Mouse (Mus musculus): ENCODE data around the gene Pnpla2. TPM values are rescaled to one million over a fixed set of nuclear protein-coding genes. Genes with fewer than 3 reads are reported as not detected.
"Not testable (repeated sequence)": the region's sequence is repeated elsewhere in the genome, so short reads cannot be mapped to it uniquely, and the experiment has no call there.

Gene Pnpla2
- 10 to 100 TPM; 49.4 to 68.0 (median 63.9) TPM for polyA plus RNA-seq (2017; shearing (Covaris generic))

- ATAC-seq = peak; percentile 88
Observed at GRCm38 (mm10) chr7:141454967-141455551, at the start of gene Pnpla2. TSS of gene Pnpla2 (plus strand) at chr7:141455198.

- ATAC-seq = no peak
Observed at GRCm38 (mm10) chr7:141405466-141405865, 49.5 kb upstream of the Pnpla2 start.

GRCm38 (mm10) chr7:141407670-141408069 lies 47.3 kb upstream of the Pnpla2 start:
- not testable (repeated sequence) for ATAC-seq

GRCm38 (mm10) chr7:141408833-141409232 lies 46.2 kb upstream of the Pnpla2 start:
- ATAC-seq = peak; percentile 79

GRCm38 (mm10) chr7:141410631-141411030 lies 44.4 kb upstream of the Pnpla2 start:
- ATAC-seq = no peak

- ATAC-seq = no peak
Observed at GRCm38 (mm10) chr7:141411667-141412066, 43.3 kb upstream of the Pnpla2 start.

GRCm38 (mm10) chr7:141413331-141413730 lies 41.7 kb upstream of the Pnpla2 start:
- ATAC-seq = no peak

- peak; percentile 85 for ATAC-seq
Observed at GRCm38 (mm10) chr7:141413809-141414584, 41.0 kb upstream of the Pnpla2 start, which contains the start of gene Gatd1. TSS of gene Gatd1 (minus strand) at chr7:141414136.

GRCm38 (mm10) chr7:141416144-141416841 lies 38.7 kb upstream of the Pnpla2 start:
- ATAC-seq = no peak

- no peak for ATAC-seq
Observed at GRCm38 (mm10) chr7:141417731-141418681, 37.0 kb upstream of the Pnpla2 start.

- no peak for ATAC-seq
Observed at GRCm38 (mm10) chr7:141418970-141419369, 36.0 kb upstream of the Pnpla2 start.

- ATAC-seq = no peak
Observed at GRCm38 (mm10) chr7:141420030-141420702, 34.8 kb upstream of the Pnpla2 start.

GRCm38 (mm10) chr7:141423811-141424210 lies 31.2 kb upstream of the Pnpla2 start:
- no peak for ATAC-seq

GRCm38 (mm10) chr7:141426948-141427730 lies 27.9 kb upstream of the Pnpla2 start:
- no peak for ATAC-seq

- ATAC-seq = no peak
Observed at GRCm38 (mm10) chr7:141428701-141429100, 26.3 kb upstream of the Pnpla2 start.

- no peak for ATAC-seq
Observed at GRCm38 (mm10) chr7:141429310-141429709, 25.7 kb upstream of the Pnpla2 start, which contains the start of gene Cend1. TSS of gene Cend1 (minus strand) at chr7:141429491.

GRCm38 (mm10) chr7:141429840-141430584 lies 25.0 kb upstream of the Pnpla2 start:
- no peak for ATAC-seq

- no peak for ATAC-seq
Observed at GRCm38 (mm10) chr7:141430585-141431240, 24.3 kb upstream of the Pnpla2 start.

- no peak for ATAC-seq
Observed at GRCm38 (mm10) chr7:141431434-141432185, 23.4 kb upstream of the Pnpla2 start.

All from inflammation-experienced regulatory T-cells, adult 6 months (primary cell).